Mouse (Mus musculus) liver, embryonic 14.5 days (tissue): ENCODE measurements at regions not wholly inside any gene's neighbourhood (a gene's known extent, or its start where the extent isn't known, plus 50 kb on each side); places are given as distances from the start of the nearest gene placed in this dataset.

Experiments used
- ATAC-seq: fragments of 200-750 bp; cut with Nextera tagmentation; 2 replicates; pipeline ENCODE4 v1.8.0; 2017; ENCODE audit warnings: moderate number of reproducible peaks, mild to moderate bottlenecking, moderate library complexity; ENCODE audit not compliant: insufficient read depth
- DNase-seq, 3 experiments: peaks; one replicate each; pipeline ENCODE4 v3.0.0-alpha.2; 2012 to 2013; ENCODE audit warnings: low read depth in 3 of 3, low spot score in 3 of 3
- H3K27ac ChIP-seq: fragments of 300-500 bp; sonication (generic); 2 replicates; pipeline ENCODE4 v1.5.1; 2014; ENCODE audit warnings: moderate library complexity, mild to moderate bottlenecking, control low read depth, inconsistent platforms
- H3K27me3 ChIP-seq: fragments of 300-500 bp; sonication (generic); 2 replicates; pipeline ENCODE4 v1.6.1; 2014; ENCODE audit warnings: mild to moderate bottlenecking, low read length, moderate library complexity; ENCODE audit not compliant: control insufficient read depth, insufficient read depth
- H3K36me3 ChIP-seq: fragments of 300-500 bp; sonication (generic); replicated peaks from 2 replicates; pipeline ENCODE4 v1.6.1; 2014; ENCODE audit warnings: low read depth; ENCODE audit not compliant: control insufficient read depth, insufficient read depth
- H3K4me1 ChIP-seq, 2 experiments: fragments of 200-500 bp in 1 of 2; fragments of 300-500 bp in 1 of 2; sonication (generic) in 1 of 2; replicated peaks; 2 replicates each; pipeline ENCODE4 v1.6.1; 2012 to 2014; ENCODE audit warnings: antibody characterized with exemption in 1 of 2, inconsistent platforms in 1 of 2, low read length in 1 of 2; ENCODE audit not compliant: control insufficient read depth in 2 of 2, insufficient read depth in 2 of 2
- H3K4me2 ChIP-seq: fragments of 300-500 bp; sonication (generic); 2 replicates; pipeline ENCODE4 v1.6.1; 2014; ENCODE audit warnings: low read depth, mild to moderate bottlenecking, control low read depth, moderate library complexity
- H3K4me3 ChIP-seq, 2 experiments: fragments of 200-500 bp in 1 of 2; fragments of 300-500 bp in 1 of 2; sonication (generic) in 1 of 2; 2 replicates each; pipeline ENCODE4 v1.5.1; 2012 to 2014; ENCODE audit warnings: low read depth in 2 of 2, low read length in 2 of 2, mild to moderate bottlenecking in 2 of 2, control low read depth in 1 of 2, inconsistent platforms in 1 of 2, moderate library complexity in 1 of 2; ENCODE audit not compliant: insufficient read depth in 1 of 2
- H3K9ac ChIP-seq: fragments of 300-500 bp; sonication (generic); replicated peaks from 2 replicates; pipeline ENCODE4 v1.6.1; 2014; ENCODE audit warnings: mild to moderate bottlenecking, control low read depth, moderate library complexity
- H3K9me3 ChIP-seq: fragments of 300-500 bp; sonication (generic); 2 replicates; pipeline ENCODE4 v1.6.1; 2016; ENCODE audit warnings: low read length, mixed read lengths; ENCODE audit not compliant: control insufficient read depth
- CTCF ChIP-seq: IDR thresholded peaks from 2 replicates; pipeline ENCODE4 v1.5.1; 2016; ENCODE audit warnings: antibody characterized with exemption, low read depth, control low read depth
- EP300 ChIP-seq: IDR thresholded peaks from 2 replicates; pipeline ENCODE4 v1.6.1; 2016; ENCODE audit warnings: antibody characterized with exemption, low read depth
- WGBS: fragments of 180-500 bp; shearing (Covaris S2); extraction: QIAGEN DNeasy Blood & Tissue Kit; methylation state at CpG from one replicate; pipeline ENCODE4 v1.1.7; 2014; ENCODE audit not compliant: insufficient replicate concordance; 5-methylcytosine and 5-hydroxymethylcytosine counted together

DNA sequence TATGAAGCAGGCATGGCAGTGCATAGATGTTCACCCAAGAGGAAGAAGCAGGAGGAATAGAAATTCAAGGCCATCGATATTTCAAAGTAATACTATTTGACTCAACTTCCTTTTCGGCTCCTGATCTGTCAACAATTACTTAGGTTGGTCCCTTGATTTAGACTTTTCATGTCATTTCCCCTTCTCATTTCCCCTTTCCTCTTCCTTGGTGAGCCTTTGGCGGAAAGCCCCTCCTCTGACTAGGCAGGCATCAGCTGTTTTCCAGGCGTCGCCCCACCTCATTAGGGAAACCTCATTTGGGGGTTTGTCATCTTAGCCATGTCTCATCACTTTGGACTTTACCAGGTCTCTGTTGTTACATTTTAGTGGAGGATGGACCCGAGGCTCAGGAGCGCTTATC is 191.0 kb upstream of the Jarid2 start:
- H3K4me3 ChIP-seq, result no peak overlapping the region
- DNase-seq, result no peak
- H3K4me2 ChIP-seq, result no peak overlapping the region
- H3K27ac ChIP-seq, result no peak overlapping the region
- no peaks in the 10 kb centered on the region for H3K27me3 ChIP-seq
- no peak for ATAC-seq
- TF ChIP-seq EP300 (no peak), CTCF (no peak)
- H3K36me3 ChIP-seq, result no peaks in the 10 kb centered on the region
- 62% methylated on average over 7 of the region's 7 CpGs for WGBS
- H3K4me1 ChIP-seq, result no peaks in the 10 kb centered on the region
- no peak overlapping the region for H3K9ac ChIP-seq
- no peaks in the 10 kb centered on the region for H3K9me3 ChIP-seq

- Histone ChIP-seq H3K9me3 (no peaks in the 10 kb centered on the region), H3K27ac (no peak overlapping the region), H3K4me1 (no peaks in the 10 kb centered on the region), H3K4me2 (no peak overlapping the region), H3K4me3 (no peak overlapping the region), H3K36me3 (no peaks in the 10 kb centered on the region), H3K27me3 (no peaks in the 10 kb centered on the region), H3K9ac (no peak overlapping the region)
- no peak for TF ChIP-seq EP300
- TF ChIP-seq CTCF, result no peak
- ATAC-seq (no peak), DNase-seq (no peak)
- WGBS, result 48% methylated on average over 4 of the region's 4 CpGs
Observed at GRCm38 (mm10) chr13:44540401-44540800, 188.9 kb upstream of the Jarid2 start.

DNA sequence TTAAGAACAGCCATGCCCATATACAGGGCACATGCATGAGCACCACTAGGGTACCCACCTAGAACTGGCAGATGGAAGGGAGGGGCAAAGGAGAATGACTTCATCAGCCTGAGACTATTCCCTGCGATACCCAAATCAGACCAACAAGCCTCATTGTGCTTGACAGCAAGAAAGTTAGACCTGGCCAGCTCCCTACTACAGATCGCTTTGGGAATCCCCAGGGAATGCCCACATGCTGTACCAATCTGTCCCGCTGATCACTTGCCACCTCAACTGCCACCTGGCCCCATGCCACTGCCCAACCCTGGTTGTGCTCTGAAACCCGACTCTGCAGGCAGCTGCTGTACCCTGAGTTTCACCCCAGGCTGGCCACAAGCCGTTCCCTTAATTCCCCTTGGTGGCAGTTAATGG is 188.0 kb upstream of the Jarid2 start:
- Histone ChIP-seq H3K4me1 (no peaks in the 10 kb centered on the region), H3K9me3 (no peaks in the 10 kb centered on the region), H3K4me3 (no peak overlapping the region), H3K27ac (no peak overlapping the region), H3K9ac (no peak overlapping the region), H3K36me3 (no peaks in the 10 kb centered on the region), H3K4me2 (no peak overlapping the region), H3K27me3 (no peaks in the 10 kb centered on the region)
- 56% methylated on average over 5 of the region's 5 CpGs for WGBS
- TF ChIP-seq CTCF (no peak), EP300 (no peak)
- DNase-seq, result no peak
- ATAC-seq, result no peak

DNA sequence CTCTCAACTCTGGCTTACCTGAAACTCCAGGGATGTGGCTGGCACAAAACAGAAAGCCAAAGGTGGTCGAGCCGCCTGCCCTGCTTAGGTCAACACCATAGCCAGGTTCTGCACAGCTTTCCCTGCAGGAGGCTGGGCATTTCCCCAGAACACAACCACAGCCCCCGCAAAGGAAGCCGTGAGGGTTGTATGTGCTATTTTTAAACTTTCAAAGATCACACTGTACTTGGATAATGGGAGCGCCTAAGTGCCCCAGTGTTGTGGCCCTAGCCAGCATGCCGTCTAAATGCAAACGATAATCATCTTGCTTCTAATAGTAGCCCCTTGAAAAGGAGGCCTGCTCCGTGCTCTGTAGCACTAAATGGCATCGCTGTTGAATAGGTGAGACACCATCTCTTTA is 184.5 kb upstream of the Jarid2 start:
- no peaks in the 10 kb centered on the region for H3K9me3 ChIP-seq
- no peak overlapping the region for H3K9ac ChIP-seq
- H3K27me3 ChIP-seq, result no peaks in the 10 kb centered on the region
- no peak overlapping the region for H3K4me2 ChIP-seq
- TF ChIP-seq EP300 (no peak), CTCF (no peak)
- H3K36me3 ChIP-seq, result no peaks in the 10 kb centered on the region
- H3K27ac ChIP-seq, result no peak overlapping the region
- no peak for ATAC-seq
- WGBS, result 29% methylated on average over 9 of the region's 9 CpGs
- H3K4me1 ChIP-seq, result 0 out of 4 replicates have a peak, but pooled peaks cover 0 to 2% of the 10 kb centered on the region in 2 experiments
- DNase-seq, result no peak
- H3K4me3 ChIP-seq, result no peak overlapping the region

GRCm38 (mm10) chr13:44546289-44546688 is 183.0 kb upstream of the Jarid2 start:
- 43% methylated on average over 2 of the region's 2 CpGs for WGBS
- H3K27ac ChIP-seq, result no peak overlapping the region
- no peaks in the 10 kb centered on the region for H3K36me3 ChIP-seq
- H3K9ac ChIP-seq, result no peak overlapping the region
- ATAC-seq (no peak), DNase-seq (no peak)
- no peak overlapping the region for H3K4me3 ChIP-seq
- TF ChIP-seq CTCF, result no peak
- no peak for TF ChIP-seq EP300
- no peak overlapping the region for H3K4me2 ChIP-seq
- no peaks in the 10 kb centered on the region for H3K9me3 ChIP-seq
- 0 out of 4 replicates have a peak, but pooled peaks cover 0 to 2% of the 10 kb centered on the region in 2 experiments for H3K4me1 ChIP-seq
- no peaks in the 10 kb centered on the region for H3K27me3 ChIP-seq
